Mouse (Mus musculus) liver, embryonic 14.5 days (tissue): ENCODE data around the gene Lcat. TPM values are rescaled to one million over a fixed set of nuclear protein-coding genes. Genes with fewer than 3 reads are reported as not detected.

Source experiments
- ATAC-seq: fragments of 200-750 bp; cut with Nextera tagmentation; 2 replicates; pipeline ENCODE4 v1.8.0; 2017; ENCODE audit warnings: moderate number of reproducible peaks, mild to moderate bottlenecking, moderate library complexity; ENCODE audit not compliant: insufficient read depth
- DNase-seq, 3 experiments: peaks; one replicate each; pipeline ENCODE4 v3.0.0-alpha.2; 2012 to 2013; ENCODE audit warnings: low read depth in 3 of 3, low spot score in 3 of 3
- H3K27ac ChIP-seq: fragments of 300-500 bp; sonication (generic); 2 replicates; pipeline ENCODE4 v1.5.1; 2014; ENCODE audit warnings: moderate library complexity, mild to moderate bottlenecking, control low read depth, inconsistent platforms
- H3K27me3 ChIP-seq: fragments of 300-500 bp; sonication (generic); 2 replicates; pipeline ENCODE4 v1.6.1; 2014; ENCODE audit warnings: mild to moderate bottlenecking, low read length, moderate library complexity; ENCODE audit not compliant: control insufficient read depth, insufficient read depth
- H3K36me3 ChIP-seq: fragments of 300-500 bp; sonication (generic); replicated peaks from 2 replicates; pipeline ENCODE4 v1.6.1; 2014; ENCODE audit warnings: low read depth; ENCODE audit not compliant: control insufficient read depth, insufficient read depth
- H3K4me1 ChIP-seq, 2 experiments: fragments of 200-500 bp in 1 of 2; fragments of 300-500 bp in 1 of 2; sonication (generic) in 1 of 2; replicated peaks; 2 replicates each; pipeline ENCODE4 v1.6.1; 2012 to 2014; ENCODE audit warnings: antibody characterized with exemption in 1 of 2, inconsistent platforms in 1 of 2, low read length in 1 of 2; ENCODE audit not compliant: control insufficient read depth in 2 of 2, insufficient read depth in 2 of 2
- H3K4me2 ChIP-seq: fragments of 300-500 bp; sonication (generic); 2 replicates; pipeline ENCODE4 v1.6.1; 2014; ENCODE audit warnings: low read depth, mild to moderate bottlenecking, control low read depth, moderate library complexity
- H3K4me3 ChIP-seq, 2 experiments: fragments of 200-500 bp in 1 of 2; fragments of 300-500 bp in 1 of 2; sonication (generic) in 1 of 2; 2 replicates each; pipeline ENCODE4 v1.5.1; 2012 to 2014; ENCODE audit warnings: low read depth in 2 of 2, low read length in 2 of 2, mild to moderate bottlenecking in 2 of 2, control low read depth in 1 of 2, inconsistent platforms in 1 of 2, moderate library complexity in 1 of 2; ENCODE audit not compliant: insufficient read depth in 1 of 2
- H3K9ac ChIP-seq: fragments of 300-500 bp; sonication (generic); replicated peaks from 2 replicates; pipeline ENCODE4 v1.6.1; 2014; ENCODE audit warnings: mild to moderate bottlenecking, control low read depth, moderate library complexity
- H3K9me3 ChIP-seq: fragments of 300-500 bp; sonication (generic); 2 replicates; pipeline ENCODE4 v1.6.1; 2016; ENCODE audit warnings: low read length, mixed read lengths; ENCODE audit not compliant: control insufficient read depth
- CTCF ChIP-seq: IDR thresholded peaks from 2 replicates; pipeline ENCODE4 v1.5.1; 2016; ENCODE audit warnings: antibody characterized with exemption, low read depth, control low read depth
- EP300 ChIP-seq: IDR thresholded peaks from 2 replicates; pipeline ENCODE4 v1.6.1; 2016; ENCODE audit warnings: antibody characterized with exemption, low read depth
- WGBS: fragments of 180-500 bp; shearing (Covaris S2); extraction: QIAGEN DNeasy Blood & Tissue Kit; methylation state at CpG from one replicate; pipeline ENCODE4 v1.1.7; 2014; ENCODE audit not compliant: insufficient replicate concordance; 5-methylcytosine and 5-hydroxymethylcytosine counted together
- polyA plus RNA-seq, 2 experiments: library from polyadenylated mRNA; depleted of rRNA in 1 of 2; stranded (reverse) in 1 of 2; unstranded in 1 of 2; fragments of >200 nt; fragmentation: Nextera tagmentation in 1 of 2; extraction: Ambion mirVana in 1 of 2; gene quantifications; 2 replicates each; pipeline versions ENCODE4 v1.2.1 to v1.2.3; 2012 to 2014

Lcat gene
- polyA plus RNA-seq, 2 experiments: 40.2 to 50.7 TPM

GRCm38 (mm10) chr8:105981146-105981545 is 38.0 kb upstream of the Lcat start:
- Histone ChIP-seq H3K4me1 (0 out of 4 replicates have a peak, but pooled peaks cover 0 to 2% of the 10 kb centered on the region in 2 experiments), H3K27me3 (no peaks in the 10 kb centered on the region), H3K27ac (no peak overlapping the region), H3K9ac (no peak overlapping the region), H3K4me2 (no peak overlapping the region), H3K36me3 (no peaks in the 10 kb centered on the region), H3K4me3 (no peak overlapping the region), H3K9me3 (no peaks in the 10 kb centered on the region)
- 68% methylated on average over 1 of the region's 1 CpGs for WGBS
- TF ChIP-seq EP300: no peak
- peak; percentile 12; the same call in 1 of the 2 replicates for TF ChIP-seq CTCF
- DNase-seq (no peak), ATAC-seq (no peak)

GRCm38 (mm10) chr8:105979325-105979724 is 36.1 kb upstream of the Lcat start, which contains the start of gene Dpep3:
Gene Dpep3, minus strand, starts transcription at chr8:105979429.
- Histone ChIP-seq H3K9ac (no peak within 1 kb of the TSS), H3K4me2 (no peak within 1 kb of the TSS), H3K27ac (no peak within 1 kb of the TSS), H3K4me3 (no peak within 1 kb of the TSS), H3K36me3 (no peaks in the 10 kb centered on the region), H3K9me3 (no peaks in the 10 kb centered on the region), H3K4me1 (0 out of 4 replicates have a peak, but pooled peaks cover 0 to 2% of the 10 kb centered on the region in 2 experiments), H3K27me3 (no peaks in the 10 kb centered on the region)
- DNase-seq (no peak), ATAC-seq (no peak)
- 89% methylated on average over 15 of the region's 15 CpGs for WGBS
- TF ChIP-seq EP300: no peak
- peak; percentile 45 for TF ChIP-seq CTCF

GRCm38 (mm10) chr8:105975363-105975762 is 32.2 kb upstream of the Lcat start:
- no peak for ATAC-seq
- Histone ChIP-seq H3K4me2 (no peak overlapping the region), H3K36me3 (no peaks in the 10 kb centered on the region), H3K27me3 (no peaks in the 10 kb centered on the region), H3K9me3 (no peaks in the 10 kb centered on the region), H3K4me1 (0 out of 4 replicates have a peak, but pooled peaks cover 0 to 2% of the 10 kb centered on the region in 2 experiments), H3K27ac (no peak overlapping the region), H3K9ac (no peak overlapping the region), H3K4me3 (no peak overlapping the region)
- DNase-seq: no peak
- TF ChIP-seq EP300 (no peak), CTCF (peak; percentile 39)
- WGBS: 74% methylated on average over 7 of the region's 7 CpGs

- Histone ChIP-seq H3K36me3 (no peaks in the 10 kb centered on the region), H3K9ac (no peak overlapping the region), H3K4me2 (no peak overlapping the region), H3K27me3 (no peaks in the 10 kb centered on the region), H3K4me1 (peaks cover 6 to 14% of the 10 kb centered on the region in 2 experiments), H3K4me3 (no peak overlapping the region), H3K9me3 (no peaks in the 10 kb centered on the region), H3K27ac (no peak overlapping the region)
- 65% methylated on average over 8 of the region's 8 CpGs for whole genome bisulfite sequencing
- TF ChIP-seq CTCF: no peak
- no peak for TF ChIP-seq EP300
- no peak for ATAC-seq
- DNase-seq: no peak
Observed at GRCm38 (mm10) chr8:105971019-105971720, 28.0 kb upstream of the Lcat start.

- Histone ChIP-seq H3K27me3 (no peaks in the 10 kb centered on the region), H3K9me3 (no peaks in the 10 kb centered on the region), H3K4me3 (no peak overlapping the region), H3K27ac (no peak overlapping the region), H3K36me3 (no peaks in the 10 kb centered on the region), H3K4me1 (peaks cover 15 to 20% of the 10 kb centered on the region in 2 experiments), H3K4me2 (no peak overlapping the region), H3K9ac (no peak overlapping the region)
- DNase-seq (no peak), ATAC-seq (no peak)
- WGBS: 67% methylated on average over 1 of the region's 1 CpGs
- TF ChIP-seq EP300: no peak
- TF ChIP-seq CTCF: no peak
Observed at GRCm38 (mm10) chr8:105969367-105969766, 26.2 kb upstream of the Lcat start.
